Mouse (Mus musculus) layer of hippocampus, postnatal 10 days (tissue): ENCODE measurements around the gene Serinc3. TPM values are rescaled to one million over a fixed set of nuclear protein-coding genes. Genes with fewer than 3 reads are reported as not detected.
"Not testable (repeated sequence)": the region's sequence is repeated elsewhere in the genome, so short reads cannot be mapped to it uniquely, and the experiment has no call there.

Experiments used
- DNase-seq, 2 experiments: peaks; one replicate each; pipeline ENCODE4 v3.0.0; 2021; ENCODE audit warnings: low spot score in 2 of 2
- long read RNA-seq: library from polyadenylated mRNA; stranded (forward); transcript quantifications from one replicate; pipeline ENCODE4 v2.0.0, GENCODE M21; 2023
- total RNA-seq, 2 experiments: library from RNA; stranded (reverse); gene quantifications; 2 replicates each; pipeline ENCODE4 v1.2.3; 2021

The Serinc3 gene
- total RNA-seq, result 100 to 1,000 TPM; 168 to 196 TPM
- long read RNA-seq, transcript Serinc3-201 (10 exons, 3,683 nt), result major isoform, 200 of 237 reads
- long read RNA-seq, partial matches to known transcripts, result 21 of 237 reads
- long read RNA-seq, other reads (novel, unspliced or antisense), result 16 of 237 reads

DNA sequence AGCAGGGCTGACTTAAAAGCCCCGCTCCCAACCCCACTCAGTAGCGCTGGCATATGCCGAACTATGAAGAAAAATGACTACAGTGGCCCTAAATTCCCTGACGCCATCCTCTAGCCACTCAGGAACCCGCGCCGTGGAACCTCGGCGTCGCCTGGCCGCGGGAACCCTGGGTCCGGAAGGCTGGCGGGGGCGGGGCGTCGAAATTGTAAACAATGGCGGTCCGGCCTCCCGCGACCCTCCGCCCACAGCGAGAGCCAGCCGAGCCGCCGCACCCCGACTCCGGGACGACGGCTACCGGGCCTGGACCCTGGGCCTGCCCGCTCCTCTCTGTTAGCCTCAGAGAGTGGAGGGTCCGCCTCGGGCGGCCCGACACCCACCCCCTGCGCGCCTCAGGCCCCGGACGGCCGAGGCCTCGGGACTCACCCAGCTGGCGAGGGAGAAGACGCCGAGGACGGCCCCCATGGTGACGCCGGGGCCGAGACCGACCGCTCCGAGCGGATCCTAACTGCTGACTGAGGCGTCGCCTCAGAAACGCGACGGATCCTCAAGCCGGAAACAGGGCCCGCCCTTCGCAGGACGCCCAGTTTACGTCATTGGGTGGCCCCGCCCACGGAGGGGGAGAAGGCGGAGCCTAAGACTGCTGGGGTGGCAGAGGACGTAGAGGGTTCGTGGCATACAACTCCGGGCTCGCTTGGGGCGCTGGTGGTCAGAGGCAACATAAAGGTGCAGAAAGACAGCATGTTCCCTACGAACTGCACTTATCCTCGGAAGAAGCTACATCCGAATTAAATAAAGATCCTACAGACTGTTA is at the start of gene Serinc3:
Serinc3 (minus strand) TSS at position 557 of the 811 bp plus-strand sequence.
- peak; percentile 99 for DNase-seq

DNA sequence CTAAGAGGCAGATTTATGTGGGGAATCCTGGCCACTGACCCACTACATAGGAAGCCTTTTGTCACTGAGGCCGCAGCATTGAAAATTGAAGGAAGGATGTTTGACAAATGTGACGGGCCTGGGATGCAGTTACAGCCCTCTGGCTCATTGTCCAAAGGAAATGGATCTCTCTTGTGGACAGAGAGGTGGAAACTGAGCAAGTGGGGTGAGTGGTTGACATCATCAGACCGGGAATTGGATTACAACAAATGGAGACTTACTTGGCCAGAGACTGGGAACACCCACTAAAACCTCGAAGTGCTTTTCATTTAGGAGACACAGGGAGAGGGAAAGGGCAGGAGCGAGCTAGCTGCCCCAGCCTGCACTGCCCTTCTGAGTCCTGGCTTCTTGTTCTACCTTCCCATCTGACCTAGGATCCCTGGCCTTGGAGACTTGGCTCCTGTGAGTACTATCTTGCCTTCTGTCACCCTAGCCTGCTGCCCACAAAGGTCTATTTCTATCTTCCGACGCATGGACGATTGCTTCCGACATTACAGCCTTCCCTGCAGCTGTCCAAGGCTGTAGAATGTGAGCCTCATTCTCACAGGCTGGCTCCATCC is 48.9 kb upstream of the Serinc3 start:
- DNase-seq, result no peak

DNA sequence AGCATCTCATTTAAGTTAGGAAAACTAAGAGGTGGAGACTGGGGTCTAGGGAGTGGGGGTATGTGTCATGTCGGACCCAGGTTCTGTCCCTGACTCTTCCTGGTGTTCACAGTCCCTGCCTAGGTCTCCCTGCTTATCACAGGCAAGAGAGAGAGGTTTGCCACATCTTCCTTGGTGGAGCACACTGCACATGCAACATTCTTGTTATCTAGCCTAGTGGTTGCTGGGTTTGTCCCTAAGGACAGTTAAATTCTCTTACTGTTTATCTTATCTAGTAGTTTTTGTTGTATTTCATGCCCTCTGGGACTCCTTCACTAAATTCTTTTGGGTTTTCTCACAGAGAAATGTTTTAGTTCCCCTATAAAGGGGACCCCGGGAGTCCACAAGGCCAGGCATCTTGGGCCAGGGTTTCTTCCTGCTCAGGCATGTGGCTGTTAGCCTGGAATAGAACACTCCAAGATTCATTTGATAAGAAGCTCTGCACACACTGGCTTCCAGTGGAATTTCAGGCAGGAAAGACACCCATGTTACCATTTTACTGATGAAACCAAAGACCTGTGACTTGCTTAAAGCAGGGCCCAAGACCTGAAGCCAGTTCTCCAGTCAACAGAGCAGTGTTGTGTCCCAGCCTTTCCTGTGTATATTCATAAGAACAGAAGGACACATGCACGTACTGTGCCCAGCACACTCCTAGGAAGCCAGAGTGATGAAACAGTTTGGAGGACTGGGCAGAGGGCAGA is 48.1 kb upstream of the Serinc3 start:
- DNase-seq, result no peak

DNA sequence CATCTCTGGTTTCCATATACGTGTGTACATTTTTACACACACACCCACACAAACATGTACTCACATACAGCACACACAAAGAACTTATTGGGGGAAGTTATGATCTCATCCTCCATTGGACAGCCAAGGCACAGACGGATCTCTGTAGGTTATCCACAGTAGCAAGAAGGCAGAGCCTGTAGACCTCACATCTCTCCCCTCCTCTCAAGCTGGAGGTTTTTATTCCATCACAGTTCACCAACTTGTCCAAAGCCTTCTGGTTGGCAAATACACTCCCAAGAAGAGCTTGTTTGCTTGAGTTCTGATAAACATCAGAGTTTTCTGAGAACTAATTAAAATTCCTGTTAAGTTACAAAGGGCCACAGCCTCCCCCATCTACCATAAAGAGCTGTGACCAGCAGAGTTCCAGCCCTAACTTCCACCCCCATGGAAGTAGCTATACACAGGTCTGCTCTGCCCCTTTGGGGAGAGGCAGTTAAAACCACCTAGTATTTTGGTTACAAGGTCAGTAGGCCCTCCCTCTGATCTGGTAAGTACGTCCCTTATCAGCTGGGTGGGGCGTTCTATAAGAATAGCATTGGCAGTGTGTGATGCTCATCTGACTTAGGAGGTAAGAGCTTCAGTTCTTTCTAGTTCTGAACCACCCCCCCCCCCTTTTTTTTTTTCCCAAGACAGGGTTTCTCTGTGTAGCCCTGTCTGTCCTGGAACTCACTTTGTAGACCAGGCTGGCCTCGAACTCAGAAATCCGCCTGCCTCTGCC is 47.1 kb upstream of the Serinc3 start:
- no peak for DNase-seq

DNA sequence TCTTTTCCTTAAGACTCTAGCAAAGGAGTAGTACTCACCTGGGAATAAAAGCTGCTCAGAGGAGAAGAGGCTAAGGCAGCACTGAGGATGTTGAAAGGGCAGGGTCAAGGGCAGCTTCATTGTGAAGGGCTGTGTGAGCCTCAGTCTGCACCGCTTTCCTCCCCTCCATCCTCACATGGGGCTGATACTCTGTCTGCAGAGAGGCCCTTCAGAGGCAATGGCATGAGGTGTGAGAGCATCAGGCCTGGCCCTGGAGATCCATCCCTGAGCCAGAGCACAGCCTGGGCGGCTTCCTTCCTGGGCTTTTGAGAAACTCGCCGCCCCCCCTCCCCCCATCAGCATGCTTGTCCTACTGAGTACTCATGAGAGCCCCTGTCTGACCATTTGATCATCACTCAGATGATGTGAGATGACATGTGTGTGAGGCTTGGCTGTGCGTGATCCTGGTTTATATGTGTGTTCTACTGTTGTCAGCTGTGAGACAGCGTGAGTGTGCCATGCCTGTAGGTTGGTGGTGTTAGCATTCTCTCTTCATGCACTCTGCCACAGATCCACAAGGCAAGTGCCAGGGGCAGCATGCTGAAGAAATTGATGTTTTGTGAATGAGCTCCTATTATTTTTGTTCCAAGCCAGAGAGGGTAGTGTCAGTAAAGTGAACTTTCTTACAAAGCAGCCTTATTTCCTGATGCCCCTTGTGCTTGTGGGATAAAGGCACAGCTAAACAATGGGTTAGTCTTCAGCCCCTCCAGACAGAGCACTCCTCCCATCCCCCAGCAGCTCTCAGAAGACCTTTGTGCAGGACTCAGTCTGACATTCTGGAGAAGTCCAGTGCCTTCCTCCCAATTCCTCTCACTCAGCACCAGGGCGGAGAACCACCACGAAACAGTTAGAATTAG is 45.7 kb upstream of the Serinc3 start:
- DNase-seq, result no peak

DNA sequence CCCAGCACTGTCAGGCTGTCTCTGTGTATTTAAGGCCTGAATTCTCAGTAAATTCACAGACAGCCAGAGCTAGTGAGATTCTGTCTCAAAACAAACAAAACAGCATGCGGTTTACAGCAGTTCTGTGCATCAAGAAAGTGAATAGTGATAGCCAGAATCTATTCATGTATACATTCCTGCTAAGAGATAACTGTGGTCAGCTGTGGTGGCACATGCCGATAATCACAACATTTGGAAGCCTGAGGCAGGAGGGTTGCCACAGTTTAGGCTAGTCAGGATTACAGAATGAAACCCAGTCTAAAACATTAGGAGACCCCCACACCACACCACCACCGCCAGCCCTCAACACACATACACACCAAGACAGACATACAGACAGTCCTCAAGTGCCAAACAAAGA is 44.8 kb upstream of the Serinc3 start:
- no peak for DNase-seq

DNA sequence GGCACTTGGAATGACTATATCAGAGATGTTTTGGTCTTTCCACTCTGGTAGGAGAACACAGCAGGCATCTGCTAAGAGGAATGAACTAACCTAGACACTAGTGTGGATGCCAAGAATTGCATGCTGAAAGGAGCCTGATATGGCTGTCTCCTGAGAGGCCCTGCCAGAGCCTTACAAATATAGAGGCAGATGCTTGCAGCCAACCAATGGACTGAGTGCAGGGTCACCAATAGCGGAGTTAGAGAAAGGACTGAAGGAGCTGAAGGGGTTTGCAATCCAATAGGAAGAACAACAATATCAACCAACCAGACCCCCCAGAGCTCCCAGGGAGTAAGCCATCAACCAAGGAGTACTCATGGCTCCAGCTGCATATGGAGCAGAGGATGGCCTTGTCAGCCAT is 43.4 kb upstream of the Serinc3 start:
- DNase-seq, result not testable (repeated sequence)

DNA sequence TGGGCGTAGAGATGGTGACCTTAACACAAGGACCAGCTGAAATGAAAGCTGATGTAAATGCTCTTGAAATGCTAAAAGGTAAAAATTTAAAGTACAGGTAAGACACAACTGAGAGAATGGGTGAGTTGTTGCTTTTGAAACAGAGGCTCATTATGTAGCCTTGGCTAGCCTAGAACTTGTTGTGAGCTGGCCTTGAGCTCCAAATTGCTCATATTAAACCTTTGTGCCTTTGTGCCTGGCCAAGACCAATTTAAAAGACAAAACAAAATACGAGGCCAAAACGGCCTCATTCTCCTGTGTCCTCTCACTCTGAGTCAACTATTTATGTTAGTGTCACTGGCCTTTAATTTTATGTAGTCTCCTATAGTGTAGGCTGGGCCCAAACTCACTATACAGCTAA is 42.0 kb upstream of the Serinc3 start:
- DNase-seq, result no peak

DNA sequence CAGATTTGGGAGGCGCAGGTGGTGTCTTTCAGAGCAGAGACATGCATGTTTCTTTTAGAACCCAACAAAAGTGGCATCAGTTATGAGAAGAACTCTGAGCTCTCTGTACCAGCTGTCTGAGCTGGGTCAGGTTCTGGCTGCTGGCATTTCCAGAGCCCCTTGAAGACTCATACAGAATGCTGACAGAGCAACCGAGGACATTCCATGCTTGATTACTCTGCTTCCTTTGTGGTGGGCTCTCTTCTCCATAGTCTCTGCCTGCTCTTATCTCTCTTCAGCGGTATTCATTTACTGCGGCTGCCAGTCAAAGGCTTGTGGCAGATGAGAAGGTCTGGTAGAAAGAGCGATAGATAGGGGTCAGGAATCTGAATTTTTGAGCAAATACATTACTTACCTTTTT is 41.3 kb upstream of the Serinc3 start:
- DNase-seq, result no peak

DNA sequence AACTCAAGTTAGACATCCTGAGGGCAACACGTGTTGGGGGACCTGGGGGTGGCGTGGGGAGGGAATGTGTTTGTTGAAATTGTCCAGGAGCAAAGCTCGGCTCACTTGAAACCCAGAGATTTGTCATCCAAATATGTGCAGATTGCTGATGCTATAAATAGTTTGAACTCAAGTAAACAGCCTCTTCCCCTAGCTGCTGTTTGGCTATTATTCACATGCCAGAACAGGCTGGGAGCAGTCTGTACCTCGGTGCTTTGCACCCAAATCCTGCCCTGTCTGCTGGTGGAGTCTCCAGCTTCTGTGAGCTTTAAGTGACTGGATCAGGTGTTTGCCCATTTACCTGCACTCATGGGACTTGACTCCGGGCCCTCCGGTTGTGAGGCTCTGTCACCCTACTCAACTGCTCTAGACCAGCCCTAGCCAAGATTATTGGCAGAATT is 40.9 kb upstream of the Serinc3 start:
- DNase-seq, result peak; percentile 44 to 53

DNA sequence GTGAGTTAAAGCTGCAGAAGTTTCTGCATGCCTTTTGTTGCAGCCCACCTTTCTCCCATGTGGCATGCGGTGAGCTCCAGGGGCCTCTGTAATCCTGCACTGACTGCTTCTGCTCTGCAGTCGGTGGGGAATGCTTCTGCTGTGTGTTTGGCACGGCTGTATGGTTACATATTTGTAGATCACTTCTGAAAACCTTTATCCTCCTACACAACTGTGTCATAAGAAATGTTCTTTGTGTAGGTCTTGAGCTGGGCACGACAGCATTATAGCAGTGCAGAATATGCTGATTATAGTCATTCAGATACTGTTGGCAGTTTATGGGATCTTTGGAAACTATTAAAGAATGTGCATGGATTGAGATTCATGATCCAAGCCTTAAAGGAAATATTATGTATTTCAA is 40.4 kb upstream of the Serinc3 start:
- DNase-seq, result no peak

DNA sequence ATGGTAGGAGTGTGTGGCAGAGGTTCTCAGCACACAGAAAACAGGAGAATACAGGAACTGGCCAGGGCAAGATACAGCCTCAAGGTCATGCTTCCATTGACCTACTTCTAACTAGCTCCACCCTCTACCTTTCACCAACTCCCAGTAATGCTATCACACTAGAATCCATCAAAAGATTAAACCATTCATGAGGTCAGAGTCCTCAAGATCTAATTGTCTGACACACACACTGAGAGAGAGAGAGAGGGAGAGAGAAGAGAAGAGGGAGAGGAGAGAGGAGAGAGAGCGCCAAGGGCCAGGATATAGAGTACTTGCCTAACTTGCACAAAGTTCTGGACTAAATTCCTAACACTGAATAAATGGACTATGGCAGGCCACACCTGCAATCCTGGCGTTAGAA is 37.4 kb upstream of the Serinc3 start:
- no peak for DNase-seq

DNA sequence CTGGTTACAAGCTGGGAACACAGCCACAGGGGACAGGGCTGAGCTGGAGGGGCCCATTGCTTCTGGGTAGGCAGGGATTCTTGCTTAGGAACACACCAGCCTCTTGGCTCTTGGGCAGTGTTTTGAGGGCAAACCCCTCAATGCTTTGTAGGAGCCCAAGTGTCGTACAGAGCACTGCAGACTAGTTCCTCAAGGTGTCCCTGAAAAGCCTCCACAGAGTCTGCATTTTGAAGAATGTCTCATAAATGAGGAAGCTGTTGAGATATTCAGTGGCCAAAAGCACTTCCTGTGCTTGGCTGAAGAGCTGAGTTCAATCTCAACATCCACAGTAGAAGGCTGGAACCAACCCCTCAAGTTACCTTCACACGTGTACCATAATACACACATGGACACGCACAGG is 31.8 kb upstream of the Serinc3 start:
- no peak for DNase-seq

DNA sequence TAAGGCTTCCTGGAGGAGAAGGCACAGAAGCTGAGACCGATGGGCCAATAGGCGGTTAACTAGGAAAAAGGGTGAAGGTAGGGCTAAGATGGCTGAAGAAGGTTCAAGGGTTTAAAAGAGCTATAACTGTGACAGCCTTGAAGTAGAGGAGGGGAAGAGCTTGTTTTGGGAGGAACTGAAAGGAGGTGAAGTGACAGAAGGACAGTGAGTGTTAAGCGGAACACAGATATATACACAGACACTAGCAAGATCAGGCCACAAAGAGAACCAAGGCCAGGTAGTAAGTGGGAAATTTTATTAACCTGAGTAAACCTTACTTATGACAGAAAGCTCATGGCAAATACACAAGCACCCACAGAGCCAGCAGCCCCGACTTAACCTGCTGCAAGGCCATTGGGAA is 31.4 kb upstream of the Serinc3 start:
- DNase-seq, result no peak

DNA sequence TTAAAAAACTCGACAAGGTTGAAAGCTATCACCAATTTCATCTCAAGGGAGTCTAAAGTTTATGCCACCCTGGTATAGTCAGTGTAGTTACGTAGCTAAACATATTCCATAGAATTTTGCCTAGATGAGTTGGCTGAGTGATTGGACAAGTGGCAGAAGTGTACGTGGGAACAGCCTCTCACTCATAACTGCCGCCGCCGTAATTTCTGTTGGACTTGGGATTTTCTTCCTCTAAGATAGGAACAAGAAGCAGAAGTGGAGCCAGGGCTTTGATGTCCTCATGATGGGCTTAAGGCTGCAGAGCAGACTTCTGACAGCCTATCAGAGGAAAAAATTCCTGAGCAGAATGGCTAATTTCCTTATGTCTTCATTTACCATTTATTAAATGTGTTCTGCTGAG is 30.7 kb upstream of the Serinc3 start:
- no peak for DNase-seq

DNA sequence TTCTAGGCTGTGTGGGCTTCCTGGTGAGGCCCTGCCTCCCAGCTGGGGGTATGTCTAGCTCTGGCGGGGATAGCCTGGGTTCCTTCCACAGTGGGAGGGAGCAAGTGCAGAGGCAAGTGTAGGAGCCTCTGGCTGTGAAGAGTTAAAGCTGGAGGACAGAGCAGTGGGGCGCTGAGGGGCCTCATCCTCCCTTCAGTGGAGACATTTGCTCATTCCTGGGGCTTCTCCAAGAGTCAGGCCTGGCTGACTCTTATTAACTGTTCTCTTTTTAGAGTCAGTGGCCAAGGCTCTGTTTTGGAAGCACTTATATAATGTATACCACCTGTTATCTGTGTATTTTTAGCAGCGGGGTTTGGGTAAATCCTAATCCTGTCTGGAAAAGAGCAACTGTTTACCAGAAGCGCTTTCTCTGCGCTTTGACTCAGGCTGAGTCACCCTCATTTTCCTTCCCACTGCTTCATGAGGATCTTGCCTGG is 30.3 kb upstream of the Serinc3 start:
- no peak for DNase-seq

DNA sequence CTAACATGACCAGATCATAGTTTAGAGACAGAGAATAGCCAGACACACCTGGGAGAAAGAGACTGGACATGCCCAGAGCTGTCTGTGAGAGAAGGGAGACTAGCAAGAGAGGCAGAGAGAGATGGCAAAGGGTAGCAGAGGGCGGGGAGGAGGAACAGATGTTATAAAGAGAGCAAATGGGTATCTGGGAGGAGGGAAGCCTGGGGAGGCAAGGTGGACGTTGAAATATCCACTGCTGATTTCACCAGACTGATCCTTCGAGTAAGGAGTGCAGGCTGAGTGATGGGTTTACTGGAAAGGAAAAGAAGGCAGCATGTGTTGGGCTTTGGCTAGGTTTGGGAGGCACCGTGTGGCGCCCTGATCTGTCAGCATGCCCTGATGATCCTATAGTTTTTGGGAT is 29.5 kb upstream of the Serinc3 start:
- DNase-seq, result no peak

DNA sequence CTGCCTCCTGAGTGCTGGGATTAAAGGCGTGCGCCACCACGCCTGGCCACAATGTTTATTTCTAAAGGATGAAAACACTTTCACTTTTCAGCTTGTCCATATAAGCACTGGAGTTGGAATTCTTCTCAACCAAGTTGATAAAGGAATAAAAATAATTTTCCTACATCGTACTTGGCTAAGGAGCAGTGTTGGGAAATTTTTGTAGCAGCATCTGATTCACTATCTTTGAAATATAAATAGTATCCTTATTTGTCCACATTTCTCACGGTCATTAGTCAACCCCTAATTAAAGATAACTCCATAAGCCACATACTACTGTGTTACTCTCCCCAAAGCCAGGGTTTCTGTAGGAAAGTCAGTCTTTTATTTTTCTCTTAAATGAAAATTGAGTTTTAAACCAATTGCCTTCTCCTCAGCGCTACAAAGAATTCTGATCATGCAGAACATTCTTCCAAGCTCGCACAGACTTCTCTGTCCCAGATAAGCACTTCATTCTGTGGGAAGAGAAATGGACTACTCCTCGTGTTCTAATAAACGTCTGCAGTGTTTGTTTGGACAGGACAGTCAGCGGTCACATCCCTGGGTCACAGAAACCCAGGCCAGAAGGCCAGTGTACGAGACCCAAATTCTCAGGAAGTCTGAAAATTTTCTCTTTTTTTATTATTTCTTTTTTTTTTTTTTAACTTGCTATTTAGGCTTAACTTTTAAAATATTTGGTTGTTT is 26.1 kb upstream of the Serinc3 start:
- no peak for DNase-seq

DNA sequence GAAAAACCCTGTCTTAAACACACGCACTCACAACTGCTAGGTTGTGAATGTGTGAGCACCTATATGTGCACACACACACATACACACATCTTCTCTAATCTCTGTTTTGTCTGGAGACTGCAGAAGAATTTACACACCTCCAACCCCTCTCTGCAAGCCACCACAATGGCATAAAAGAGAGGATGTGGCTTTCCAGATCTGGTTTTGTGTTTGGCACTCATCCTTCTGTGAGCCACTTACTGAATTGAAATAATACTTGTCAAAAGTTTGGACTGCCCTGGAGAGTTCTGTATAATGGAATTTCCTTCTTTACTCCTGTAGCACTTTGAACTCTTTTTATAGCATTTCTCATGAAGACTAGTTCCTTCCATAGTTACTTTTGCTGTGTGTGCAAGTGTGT is 22.1 kb upstream of the Serinc3 start:
- DNase-seq, result no peak
